Mouse (Mus musculus): ENCODE measurements around the gene Ing1. TPM values are rescaled to one million over a fixed set of nuclear protein-coding genes. Genes with fewer than 3 reads are reported as not detected.

Gene Ing1
- polyA plus RNA-seq, 1 experiment from 2014 or later = 19.5 TPM

GRCm38 (mm10) chr8:11555720-11556591, 585 bp downstream of the Ing1 start:
- no peaks in the 10 kb centered on the region for H3K36me3 ChIP-seq (ENCODE audit: control insufficient read depth, insufficient read depth)
- H3K4me1 ChIP-seq (replicated peaks; ENCODE audit: control insufficient read depth, insufficient read depth, low read length) = peaks cover 6% of the 10 kb centered on the region; the same call in 1 of the 2 replicates
- H3K9ac ChIP-seq (ENCODE audit: low read depth, low read length) = peak overlapping the region; percentile 85
- no peaks in the 10 kb centered on the region for H3K27me3 ChIP-seq (replicated peaks; ENCODE audit: control insufficient read depth, insufficient read depth, low read length)
- H3K9me3 ChIP-seq (ENCODE audit: control insufficient read depth) = no peaks in the 10 kb centered on the region
- peak; percentile 82 for ATAC-seq
- peak overlapping the region; percentile 96 for H3K27ac ChIP-seq (ENCODE audit: low read depth, low read length)
- H3K4me2 ChIP-seq (replicated peaks; ENCODE audit: low read depth) = peak overlapping the region; percentile 97
- H3K4me3 ChIP-seq (ENCODE audit: low read depth, low read length) = peak overlapping the region; percentile 68
- no peak for TF ChIP-seq CTCF (IDR thresholded peaks at IDR 0.05; ENCODE audit: low read depth)
- under 1% methylated on average over 96 of the region's 103 CpGs for WGBS

- under 1% methylated on average over 78 of the region's 85 CpGs for WGBS
- ATAC-seq = no peak
- H3K27ac ChIP-seq (ENCODE audit: low read depth, low read length) = peak overlapping the region; percentile 96
Measured at GRCm38 (mm10) chr8:11556691-11557423, 1.5 kb downstream of the Ing1 start.

DNA sequence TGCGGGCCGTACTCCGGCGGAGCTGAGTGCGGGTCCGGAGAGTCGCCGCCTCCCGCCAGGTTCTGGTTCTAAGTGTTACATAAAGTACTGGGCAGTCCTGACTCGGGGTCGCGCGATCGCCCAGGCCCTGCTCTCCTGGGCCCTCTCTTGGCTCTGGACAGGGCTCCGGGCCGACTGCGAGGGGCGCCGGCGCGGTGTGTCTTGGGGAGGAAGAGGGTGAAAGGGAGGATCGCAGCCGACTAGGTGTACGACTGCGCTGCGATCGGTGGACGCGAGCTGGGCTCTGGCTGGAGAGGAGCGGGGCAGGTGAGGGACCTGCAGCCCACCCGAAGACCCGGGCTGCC, 2.0 kb downstream of the Ing1 start:
- H3K4me1 ChIP-seq (replicated peaks; ENCODE audit: control insufficient read depth, insufficient read depth, low read length) = peaks cover 6% of the 10 kb centered on the region; the same call in 1 of the 2 replicates
- H3K9me3 ChIP-seq (ENCODE audit: control insufficient read depth) = no peaks in the 10 kb centered on the region
- peak overlapping the region; percentile 97 for H3K4me2 ChIP-seq (replicated peaks; ENCODE audit: low read depth)

More at GRCm38 (mm10) chr8:11556691-11557423, 1.5 kb downstream of the Ing1 start:
- no peak for TF ChIP-seq CTCF (IDR thresholded peaks at IDR 0.05; ENCODE audit: low read depth)
- peak overlapping the region; percentile 85 for H3K9ac ChIP-seq (ENCODE audit: low read depth, low read length)
- no peaks in the 10 kb centered on the region for H3K27me3 ChIP-seq (replicated peaks; ENCODE audit: control insufficient read depth, insufficient read depth, low read length)
- H3K4me3 ChIP-seq (ENCODE audit: low read depth, low read length) = peak overlapping the region; percentile 68
- peaks cover 8% of the 10 kb centered on the region for H3K36me3 ChIP-seq (ENCODE audit: control insufficient read depth, insufficient read depth)
- peaks cover 6% of the 10 kb centered on the region; the same call in 1 of the 2 replicates for H3K4me1 ChIP-seq (replicated peaks; ENCODE audit: control insufficient read depth, insufficient read depth, low read length)
- H3K9me3 ChIP-seq (ENCODE audit: control insufficient read depth) = no peaks in the 10 kb centered on the region
- peak overlapping the region; percentile 97 for H3K4me2 ChIP-seq (replicated peaks; ENCODE audit: low read depth)

GRCm38 (mm10) chr8:11557768-11558629, 2.6 kb downstream of the Ing1 start:
- Histone ChIP-seq H3K36me3 (ENCODE audit: control insufficient read depth, insufficient read depth) (peaks cover 11% of the 10 kb centered on the region), H3K4me2 (replicated peaks; ENCODE audit: low read depth) (peak overlapping the region; percentile 97), H3K27ac (ENCODE audit: low read depth, low read length) (peak overlapping the region; percentile 96), H3K9me3 (ENCODE audit: control insufficient read depth) (no peaks in the 10 kb centered on the region), H3K4me1 (replicated peaks; ENCODE audit: control insufficient read depth, insufficient read depth, low read length) (peaks cover 6% of the 10 kb centered on the region; the same call in 1 of the 2 replicates), H3K27me3 (replicated peaks; ENCODE audit: control insufficient read depth, insufficient read depth, low read length) (no peaks in the 10 kb centered on the region), H3K9ac (ENCODE audit: low read depth, low read length) (peak overlapping the region; percentile 85), H3K4me3 (ENCODE audit: low read depth, low read length) (peak overlapping the region; percentile 70)
- no peak for TF ChIP-seq CTCF (IDR thresholded peaks at IDR 0.05; ENCODE audit: low read depth)
- peak; percentile 86 for ATAC-seq
- WGBS = under 1% methylated on average over 66 of the region's 67 CpGs

More for the DNA sequence above, 2.0 kb downstream of the Ing1 start:
- no peak for TF ChIP-seq CTCF (IDR thresholded peaks at IDR 0.05; ENCODE audit: low read depth)
- under 1% methylated on average over 32 of the region's 32 CpGs for WGBS
- H3K36me3 ChIP-seq (ENCODE audit: control insufficient read depth, insufficient read depth) = peaks cover 11% of the 10 kb centered on the region
- H3K27me3 ChIP-seq (replicated peaks; ENCODE audit: control insufficient read depth, insufficient read depth, low read length) = no peaks in the 10 kb centered on the region
- H3K9ac ChIP-seq (ENCODE audit: low read depth, low read length) = peak overlapping the region; percentile 85
- peak; percentile 0 for ATAC-seq
- H3K4me3 ChIP-seq (ENCODE audit: low read depth, low read length) = peak overlapping the region; percentile 68
- H3K27ac ChIP-seq (ENCODE audit: low read depth, low read length) = peak overlapping the region; percentile 96

GRCm38 (mm10) chr8:11559511-11559910, 4.1 kb downstream of the Ing1 start:
- ATAC-seq = no peak
- 72% methylated on average over 3 of the region's 3 CpGs for WGBS
- H3K27ac ChIP-seq (ENCODE audit: low read depth, low read length) = no peak overlapping the region
- no peak overlapping the region for H3K4me3 ChIP-seq (ENCODE audit: low read depth, low read length)
- no peak for TF ChIP-seq CTCF (IDR thresholded peaks at IDR 0.05; ENCODE audit: low read depth)
- no peaks in the 10 kb centered on the region for H3K27me3 ChIP-seq (replicated peaks; ENCODE audit: control insufficient read depth, insufficient read depth, low read length)
- peaks cover 22% of the 10 kb centered on the region for H3K36me3 ChIP-seq (ENCODE audit: control insufficient read depth, insufficient read depth)
- H3K4me1 ChIP-seq (replicated peaks; ENCODE audit: control insufficient read depth, insufficient read depth, low read length) = peaks cover 6% of the 10 kb centered on the region; the same call in 1 of the 2 replicates
- H3K9ac ChIP-seq (ENCODE audit: low read depth, low read length) = no peak overlapping the region
- H3K4me2 ChIP-seq (replicated peaks; ENCODE audit: low read depth) = peak overlapping the region; percentile 71; the same call in 1 of the 2 replicates
- H3K9me3 ChIP-seq (ENCODE audit: control insufficient read depth) = no peaks in the 10 kb centered on the region

Data from intestine, postnatal 0 days (tissue).